Mouse (Mus musculus): ENCODE data around the gene Fam114a2. TPM values are rescaled to one million over a fixed set of nuclear protein-coding genes. Genes with fewer than 3 reads are reported as not detected.
A peak's percentile ranks its signal among the peaks of the same experiment; 100 is the strongest.

The Fam114a2 gene
- total RNA-seq, 2 experiments from 2014 or later, result 38.7 to 38.9 TPM

- DNase-seq, result no peak
- intact Hi-C loops (cut with DNase I), result no loop called here
These were observed 2.8 kb upstream of the Fam114a2 start for GRCm38 (mm10) chr11:57521206-57521605.

GRCm38 (mm10) chr11:57519304-57519703 is 887 bp upstream of the Fam114a2 start:
- intact Hi-C loops (cut with DNase I), result no loop called here

GRCm38 (mm10) chr11:57518751-57519148 is 333 bp upstream of the Fam114a2 start:
- no peak for DNase-seq
- intact Hi-C loops (cut with DNase I), result no loop called here

More at GRCm38 (mm10) chr11:57519304-57519703, 887 bp upstream of the Fam114a2 start:
- DNase-seq, result no peak

GRCm38 (mm10) chr11:57516946-57517441 is 1.4 kb downstream of the Fam114a2 start:
- no peak for DNase-seq
- intact Hi-C loops (cut with DNase I), result no loop called here

- DNase-seq, result no peak
- intact Hi-C loops (cut with DNase I), result no loop called here
These were observed 3.2 kb downstream of the Fam114a2 start for GRCm38 (mm10) chr11:57515218-57515617.

GRCm38 (mm10) chr11:57506899-57507298 is 11.5 kb downstream of the Fam114a2 start:
- intact Hi-C loops (cut with DNase I), result no loop called here
- no peak for DNase-seq

GRCm38 (mm10) chr11:57503155-57503554 is 15.3 kb downstream of the Fam114a2 start:
- no peak for DNase-seq
- intact Hi-C loops (cut with DNase I), result no loop called here

GRCm38 (mm10) chr11:57498215-57498614 is 20.2 kb downstream of the Fam114a2 start:
- no peak for DNase-seq
- intact Hi-C loops (cut with DNase I), result loop anchor here (10.0 kb wide), 1 partner anchor 277 kb away; no protein-coding TSS in a partner anchor

GRCm38 (mm10) chr11:57497701-57498100 is 20.7 kb downstream of the Fam114a2 start:
- DNase-seq, result no peak
- intact Hi-C loops (cut with DNase I), result loop anchor here (10.0 kb wide), 1 partner anchor 277 kb away; no protein-coding TSS in a partner anchor

GRCm38 (mm10) chr11:57496462-57497039 is 21.9 kb downstream of the Fam114a2 start:
- intact Hi-C loops (cut with DNase I), result loop anchor here (10.0 kb wide), 1 partner anchor 278 kb away; no protein-coding TSS in a partner anchor
- no peak for DNase-seq

- intact Hi-C loops (cut with DNase I), result no loop called here
These were observed 30.0 kb downstream of the Fam114a2 start for GRCm38 (mm10) chr11:57488436-57488835.

GRCm38 (mm10) chr11:57478077-57478476 is 40.3 kb downstream of the Fam114a2 start:
- intact Hi-C loops (cut with DNase I), result loop anchor here (5.0 kb wide), 1 partner anchor 454 kb away; no protein-coding TSS in a partner anchor
- DNase-seq, result no peak

More at GRCm38 (mm10) chr11:57488436-57488835, 30.0 kb downstream of the Fam114a2 start:
- no peak for DNase-seq

- DNase-seq, result peak; percentile 63
- intact Hi-C loops (cut with DNase I), result loop anchor here (5.0 kb wide), 1 partner anchor 457 kb away; no protein-coding TSS in a partner anchor
These were observed 43.3 kb downstream of the Fam114a2 start for GRCm38 (mm10) chr11:57475119-57475518.

- peak; percentile 38 for DNase-seq
- intact Hi-C loops (cut with DNase I), result no loop called here
These were observed 44.0 kb downstream of the Fam114a2 start for GRCm38 (mm10) chr11:57474296-57474941.

GRCm38 (mm10) chr11:57470979-57471378 is 47.4 kb downstream of the Fam114a2 start:
- no peak for DNase-seq

GRCm38 (mm10) chr11:57470056-57470455 is 48.4 kb downstream of the Fam114a2 start:
- no peak for DNase-seq
- intact Hi-C loops (cut with DNase I), result no loop called here

More at GRCm38 (mm10) chr11:57470979-57471378, 47.4 kb downstream of the Fam114a2 start:
- intact Hi-C loops (cut with DNase I), result no loop called here

GRCm38 (mm10) chr11:57468706-57469105 is 49.7 kb downstream of the Fam114a2 start:
- DNase-seq, result no peak
- intact Hi-C loops (cut with DNase I), result loop anchor here (5.0 to 10.0 kb wide), 2 partner anchors 154 to 451 kb away; no protein-coding TSS in a partner anchor

GRCm38 (mm10) chr11:57467159-57468110 is 51.0 kb downstream of the Fam114a2 start:
- DNase-seq, result peak; percentile 78
- intact Hi-C loops (cut with DNase I), result loop anchor here (2.0 to 10.0 kb wide), 3 partner anchors 153 to 1337 kb away; no protein-coding TSS in a partner anchor

- intact Hi-C loops (cut with DNase I), result loop anchor here (2.0 to 10.0 kb wide), 3 partner anchors 151 to 1335 kb away; no protein-coding TSS in a partner anchor
- DNase-seq, result no peak
These were observed 52.6 kb downstream of the Fam114a2 start for GRCm38 (mm10) chr11:57465844-57466243.

GRCm38 (mm10) chr11:57465025-57465424 is 53.4 kb downstream of the Fam114a2 start:
- intact Hi-C loops (cut with DNase I), result loop anchor here (5.0 to 10.0 kb wide), 2 partner anchors 150 to 448 kb away; no protein-coding TSS in a partner anchor
- DNase-seq, result no peak

Data from left cerebral cortex, postnatal 4 days (tissue).